Comparison of ENCODE assay signal across 7 mouse cellular contexts in the genomic region with DNA sequence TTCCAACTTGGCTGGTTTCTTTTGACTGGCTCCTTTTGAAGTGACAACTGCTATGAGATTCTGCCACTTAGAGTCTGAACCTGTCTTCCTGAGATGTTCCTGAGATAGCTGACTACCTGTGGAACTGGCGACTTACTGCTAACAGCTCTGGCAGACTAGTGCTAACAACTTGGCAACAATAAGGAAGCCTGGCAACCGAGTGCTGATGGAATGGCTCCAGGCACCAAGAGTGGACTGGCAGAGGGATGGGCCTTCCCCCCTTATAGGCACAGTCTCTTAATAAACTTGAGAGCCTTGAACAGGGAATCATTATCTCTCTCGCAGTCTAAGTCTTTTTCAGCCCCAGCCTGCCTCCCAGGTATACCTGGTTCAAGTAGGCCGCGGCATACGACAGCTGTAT.
A peak's percentile ranks its signal among the peaks of the same experiment; 100 is the strongest.
DNase-seq lines count a peak whose midpoint lies in the region; TF ChIP-seq lines count a peak whose summit lies in the region.
"Not testable (repeated sequence)": the region's sequence is repeated elsewhere in the genome, so short reads cannot be mapped to it uniquely, and the experiment has no call there.

No protein-coding gene starts in this region.

- H3K4me1 ChIP-seq in heart, adult 2 months (ENCODE audit: control insufficient read depth, insufficient read depth, low read length): not testable (repeated sequence)

- H3K79me2 ChIP-seq in heart, adult 2 months (replicated peaks; ENCODE audit: control insufficient read depth, insufficient read depth, low read length): not testable (repeated sequence)

- not testable (repeated sequence) for TF ChIP-seq EP300 in heart, adult 2 months (IDR thresholded peaks at IDR 0.05; ENCODE audit: insufficient read depth, low read depth, low read length)

- not testable (repeated sequence) for H3K27ac ChIP-seq in heart, adult 2 months

- H3K36me3 ChIP-seq in heart, adult 2 months (ENCODE audit: control insufficient read depth, insufficient read depth, low read length): not testable (repeated sequence)

- not testable (repeated sequence) for TF ChIP-seq CTCF in brain, embryonic 14.5 days (IDR thresholded peaks at IDR 0.05; ENCODE audit: borderline replicate concordance, extremely low read depth, insufficient read depth, insufficient read length); heart, adult 2 months (IDR thresholded peaks at IDR 0.05)

- not testable (repeated sequence) for H3K4me3 ChIP-seq in heart, adult 2 months

- intact Hi-C loops in heart, adult 2 months (cut with DNase I); heart, postnatal 10 days (cut with DNase I); heart, postnatal 36 days (cut with DNase I); left cerebral cortex, postnatal 4 days (cut with DNase I): not testable (repeated sequence)

- 75% methylated on average over 6 of the region's 6 CpGs for WGBS in heart, adult 2 months

- TF ChIP-seq POLR2A in brain, embryonic 14.5 days (IDR thresholded peaks at IDR 0.05; ENCODE audit: borderline replicate concordance, extremely low read depth, insufficient read depth, insufficient read length, poor library complexity, severe bottlenecking); heart, adult 2 months (IDR thresholded peaks at IDR 0.05; ENCODE audit: insufficient read depth, low read depth, low read length): not testable (repeated sequence)

- DNase-seq in brain, embryonic 14.5 days (ENCODE audit: low read depth): peak; percentile 28
- DNase-seq in cerebellum, postnatal 14 days: peak; percentile 70 to 79
- DNase-seq in heart, adult 11 months: peak; percentile 86
- peak; percentile 32 to 36 for DNase-seq in heart, adult 2 months
- DNase-seq in heart, postnatal 10 days: peak; percentile 55
- DNase-seq in heart, postnatal 36 days: peak; percentile 9 to 30
- DNase-seq in left cerebral cortex, postnatal 4 days: peak; percentile 56

- not testable (repeated sequence) for H3K27me3 ChIP-seq in heart, adult 2 months (ENCODE audit: control insufficient read depth, insufficient read depth, low read length)

- not testable (repeated sequence) for H3K9ac ChIP-seq in heart, adult 2 months (ENCODE audit: low read depth, low read length)

Comparison
In these comparisons a context has a peak if more than half of its experiments do, and no peak if none do; other contexts are left out.
1. DNase-seq: peak in every context shown above with its lines; median percentile 86 in heart, adult 11 months; 74 in cerebellum, postnatal 14 days; 56 in left cerebral cortex, postnatal 4 days; 55 in heart, postnatal 10 days; 34 in heart, adult 2 months; 28 in brain, embryonic 14.5 days; 20 in heart, postnatal 36 days.